Mouse (Mus musculus) bone marrow macrophage, adult 2 months (primary cell): ENCODE measurements around the gene Fgf18.

Experiments
- CTCF ChIP-seq: IDR thresholded peaks from 2 replicates; pipeline ENCODE4 v1.5.1; 2012; ENCODE audit warnings: low read depth, mild to moderate bottlenecking, low read length, moderate library complexity
- POLR2A ChIP-seq: IDR thresholded peaks from 2 replicates; pipeline ENCODE4 v1.6.1; 2012; ENCODE audit warnings: mild to moderate bottlenecking, low read depth, low read length, borderline replicate concordance

- TF ChIP-seq POLR2A = no peak
- TF ChIP-seq CTCF = no peak
Observed at GRCm38 (mm10) chr11:33146143-33146497, 1.1 kb downstream of the Fgf18 start.
